Mouse (Mus musculus) frontal cortex, adult 2 months (tissue): ENCODE measurements at regions not wholly inside any gene's neighbourhood (a gene's known extent, or its start where the extent isn't known, plus 50 kb on each side); places are given as distances from the start of the nearest gene placed in this dataset.
"Not testable (repeated sequence)": the region's sequence is repeated elsewhere in the genome, so short reads cannot be mapped to it uniquely, and the experiment has no call there.

Experiments
- DNase-seq, 2 experiments: peaks; one replicate each; pipeline ENCODE4 v3.0.0; 2022; ENCODE audit warnings: low spot score in 1 of 2; ENCODE audit errors: extremely low spot score in 1 of 2

GRCm38 (mm10) chr12:117327086-117327485, 189.2 kb upstream of the Rapgef5 start:
- not testable (repeated sequence) for DNase-seq

- no peak for DNase-seq
These were observed 185.9 kb upstream of the Rapgef5 start for GRCm38 (mm10) chr12:117330418-117330817.

DNA sequence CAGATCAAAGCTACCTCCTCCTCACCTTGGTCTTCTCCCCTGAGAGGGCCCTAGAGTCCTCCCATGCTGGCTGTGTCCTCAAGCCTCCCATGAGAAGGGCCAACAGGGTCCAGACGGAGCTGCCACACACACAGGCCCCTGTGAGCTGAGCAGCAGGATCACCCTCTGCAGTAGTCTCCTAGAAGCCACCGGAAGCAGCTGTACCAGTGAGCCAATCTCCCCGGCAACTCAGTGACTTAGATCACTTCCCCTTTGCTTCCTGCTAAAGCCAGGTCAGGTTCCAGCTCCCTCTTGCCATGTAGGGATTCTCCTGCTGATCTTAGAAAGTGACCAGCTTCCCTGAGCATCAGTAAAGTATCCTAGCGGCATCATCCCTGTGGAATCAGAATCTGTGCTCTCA, 179.4 kb upstream of the Rapgef5 start:
- DNase-seq, result no peak

DNA sequence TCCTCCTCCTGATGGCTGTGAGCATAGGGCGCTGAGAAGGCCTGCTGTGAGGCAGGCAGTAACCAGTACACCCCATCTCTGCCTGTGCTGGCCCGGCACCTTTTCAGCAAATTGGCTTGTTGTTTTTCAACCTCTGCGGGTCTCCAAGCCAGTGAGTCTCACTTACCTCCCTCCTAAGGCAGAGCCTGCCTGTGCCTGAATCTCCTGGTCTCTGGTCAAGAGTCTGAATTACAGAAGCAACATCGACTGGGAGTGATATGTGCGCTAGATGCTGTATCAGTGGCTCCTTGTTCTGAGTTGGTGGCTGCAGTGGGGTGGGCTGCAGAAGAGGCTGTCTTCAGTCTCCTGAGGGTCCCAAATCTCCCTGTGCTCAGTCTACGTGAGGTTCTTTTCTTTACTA, 174.0 kb upstream of the Rapgef5 start:
- no peak for DNase-seq

DNA sequence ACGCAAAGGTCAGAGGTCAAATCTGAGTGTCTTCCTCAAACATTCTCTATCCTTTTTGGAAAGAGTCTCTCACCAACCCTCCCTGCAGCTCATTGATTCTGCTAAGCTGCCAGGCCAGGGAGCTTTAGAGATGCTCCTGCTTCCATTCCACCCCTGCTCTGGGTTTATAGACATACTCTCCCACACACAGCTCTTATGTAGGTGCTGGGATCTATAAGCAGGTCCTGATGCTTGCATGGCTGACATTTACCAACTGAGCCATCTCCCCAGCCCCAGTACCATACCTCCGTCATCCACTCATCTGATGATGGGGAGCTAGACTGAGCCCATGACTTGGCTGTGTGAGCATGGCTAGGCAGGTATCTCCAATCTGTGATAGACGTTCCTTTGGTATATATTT, 173.2 kb upstream of the Rapgef5 start:
- no peak for DNase-seq

GRCm38 (mm10) chr12:117343605-117344004, 172.7 kb upstream of the Rapgef5 start:
- not testable (repeated sequence) for DNase-seq

GRCm38 (mm10) chr12:117344266-117345087, 171.8 kb upstream of the Rapgef5 start:
- DNase-seq, result peak; percentile 38 to 69

GRCm38 (mm10) chr12:117345088-117345977, 170.9 kb upstream of the Rapgef5 start:
- DNase-seq, result peak; percentile 87 to 89

GRCm38 (mm10) chr12:117346091-117346490, 170.2 kb upstream of the Rapgef5 start:
- no peak for DNase-seq

- no peak for DNase-seq
These were observed 169.1 kb upstream of the Rapgef5 start for GRCm38 (mm10) chr12:117347135-117347534.

GRCm38 (mm10) chr12:117348516-117348915, 167.8 kb upstream of the Rapgef5 start:
- no peak for DNase-seq

DNA sequence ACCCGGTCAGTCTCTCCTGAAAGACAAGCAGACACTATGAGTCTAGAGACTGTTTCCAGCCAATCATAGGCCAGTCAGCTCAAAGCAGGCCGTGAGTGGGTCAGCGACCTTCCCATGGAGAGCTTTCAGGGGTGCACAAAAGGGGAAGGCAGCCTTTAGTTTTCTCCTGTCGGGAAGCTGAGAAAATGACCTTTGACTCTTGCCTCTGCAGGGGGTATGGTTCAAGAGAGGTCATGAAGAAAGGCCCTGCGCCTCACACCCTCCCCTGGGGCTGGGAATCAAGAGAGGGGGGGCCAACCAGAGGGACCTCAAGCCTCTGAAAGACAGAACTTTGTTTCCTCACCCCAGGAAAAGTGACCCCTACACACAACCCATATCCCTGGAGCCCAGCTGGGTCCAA, 164.4 kb upstream of the Rapgef5 start:
- no peak for DNase-seq

- no peak for DNase-seq
These were observed 163.8 kb upstream of the Rapgef5 start for GRCm38 (mm10) chr12:117352511-117352910.

GRCm38 (mm10) chr12:117352938-117353337, 163.3 kb upstream of the Rapgef5 start:
- peak in 1 of 2 experiments; percentile 67 for DNase-seq

GRCm38 (mm10) chr12:117357811-117358210, 158.5 kb upstream of the Rapgef5 start:
- peak in 1 of 2 experiments; percentile 45 for DNase-seq

DNA sequence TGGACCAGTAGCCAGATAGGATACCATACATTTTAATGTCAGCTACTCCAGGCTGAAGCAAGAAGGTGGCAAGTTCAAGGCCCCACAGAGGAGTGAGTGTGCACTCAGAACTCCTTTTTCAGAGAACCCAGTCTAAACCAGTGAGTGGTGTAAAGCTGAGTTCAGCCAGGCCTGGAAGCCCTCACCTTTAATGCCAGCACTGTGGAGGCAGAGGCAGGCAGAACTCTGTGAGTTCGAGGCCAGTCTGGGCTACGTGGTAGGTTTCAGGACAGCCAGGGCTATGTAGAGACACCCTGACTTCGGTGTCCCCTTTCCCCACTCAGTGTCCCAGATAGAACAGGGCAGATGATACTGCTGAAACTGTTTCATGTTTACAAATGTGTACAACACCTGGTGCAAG, 157.4 kb upstream of the Rapgef5 start:
- DNase-seq, result no peak

DNA sequence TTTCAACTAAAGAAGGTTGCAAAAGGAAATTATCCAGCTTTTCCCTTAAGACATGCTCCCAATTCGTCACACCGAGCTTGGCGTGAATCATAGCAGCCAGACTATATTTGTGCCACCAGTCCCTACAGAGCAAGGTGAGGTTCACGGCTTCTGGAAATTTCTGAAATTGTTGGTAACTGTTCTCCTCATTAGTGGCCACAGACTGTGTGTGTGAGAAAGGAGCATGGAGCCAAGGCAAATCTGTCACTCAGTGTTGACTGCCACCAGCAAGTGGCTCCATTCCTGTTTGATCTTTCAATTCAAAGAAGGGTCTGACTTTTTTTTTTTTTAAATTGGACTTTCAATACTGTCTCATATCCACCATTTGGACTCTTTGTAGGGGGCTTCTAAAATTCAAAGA, 156.1 kb upstream of the Rapgef5 start:
- no peak for DNase-seq

GRCm38 (mm10) chr12:117361826-117362225, 154.5 kb upstream of the Rapgef5 start:
- DNase-seq, result no peak

DNA sequence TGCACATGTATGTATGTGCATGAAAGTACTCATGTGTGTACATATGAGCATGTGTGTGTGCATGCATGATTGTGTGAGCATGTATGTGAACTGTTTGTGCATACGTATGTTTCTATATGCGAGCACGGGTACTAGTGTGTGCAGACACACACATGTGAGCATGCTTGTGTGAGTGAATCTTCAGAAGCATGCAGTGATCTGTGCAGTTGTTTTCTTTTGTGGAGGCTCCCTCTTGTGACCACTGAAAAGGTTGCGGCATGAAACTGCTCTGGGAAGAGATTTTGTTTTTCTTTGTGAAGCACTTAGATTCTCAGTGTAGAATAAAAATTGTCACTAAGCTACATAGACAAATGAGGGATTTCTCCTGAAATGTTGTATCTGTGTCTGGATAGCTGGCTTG, 152.8 kb upstream of the Rapgef5 start:
- DNase-seq, result not testable (repeated sequence)

- DNase-seq, result no peak
These were observed 151.1 kb upstream of the Rapgef5 start for GRCm38 (mm10) chr12:117365181-117365580.

GRCm38 (mm10) chr12:117365876-117366275, 150.4 kb upstream of the Rapgef5 start:
- DNase-seq, result no peak
